Mouse (Mus musculus): ENCODE measurements at regions not wholly inside any gene's neighbourhood (a gene's known extent, or its start where the extent isn't known, plus 50 kb on each side); places are given as distances from the start of the nearest gene placed in this dataset.

DNA sequence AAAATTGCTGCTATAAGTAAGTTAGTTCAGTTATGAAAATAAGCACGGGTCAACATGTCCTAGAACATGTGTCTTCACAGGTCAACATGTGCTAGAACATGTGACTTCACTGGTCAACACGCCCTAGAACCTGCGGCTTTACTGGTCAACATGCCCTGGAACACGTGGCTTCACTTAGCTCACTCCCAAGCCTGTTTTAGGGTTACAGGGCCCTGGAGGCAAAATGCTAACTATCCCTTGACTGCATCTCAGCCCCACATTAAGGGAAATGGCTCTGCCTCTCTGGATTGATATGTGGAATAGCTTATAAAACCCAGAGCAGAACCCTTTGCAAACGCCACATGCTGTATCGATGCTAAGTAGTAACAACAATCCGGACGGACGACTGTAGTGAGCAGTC lies 67.8 kb downstream of the Nkx6-1 start:
- Histone ChIP-seq H3K36me3 (no peaks in the 10 kb centered on the region), H3K27ac (no peak overlapping the region), H3K4me1 (replicated peaks) (peaks cover 2% of the 10 kb centered on the region), H3K27me3 (ENCODE audit: insufficient read depth, poor library complexity, severe bottlenecking) (peaks cover 31% of the 10 kb centered on the region), H3K4me3 (no peak overlapping the region), H3K9me3 (no peaks in the 10 kb centered on the region)
- no peak for DNase-seq (ENCODE audit: low spot score)
- WGBS: 91% methylated on average over 9 of the region's 9 CpGs

DNA sequence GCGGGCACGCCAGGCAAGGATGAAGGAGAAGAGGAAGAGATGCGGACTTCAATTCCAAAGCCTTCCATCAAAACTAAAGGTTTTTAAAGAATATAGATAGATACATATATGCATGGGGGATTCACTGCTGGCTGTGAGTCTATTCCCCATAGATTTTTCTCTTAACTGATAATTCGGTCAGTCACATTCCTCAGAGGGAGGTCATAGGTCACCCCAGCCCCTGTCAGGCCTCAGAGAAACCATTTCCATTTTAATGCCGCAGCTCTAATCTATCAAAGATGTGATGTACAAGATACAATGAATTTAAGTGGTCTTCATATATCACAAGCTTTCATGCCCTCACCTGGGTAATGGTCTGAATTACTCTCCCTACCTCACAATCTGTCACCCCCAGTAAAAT lies 73.6 kb downstream of the Nkx6-1 start:
- DNase-seq (ENCODE audit: low spot score): peak; percentile 5
- no peaks in the 10 kb centered on the region for H3K9me3 ChIP-seq
- no peak overlapping the region for H3K4me3 ChIP-seq
- H3K27me3 ChIP-seq (ENCODE audit: insufficient read depth, poor library complexity, severe bottlenecking): peaks cover 44% of the 10 kb centered on the region
- 66% methylated on average over 5 of the region's 5 CpGs for WGBS
- H3K36me3 ChIP-seq: no peaks in the 10 kb centered on the region
- no peak overlapping the region for H3K27ac ChIP-seq
- peaks cover 26% of the 10 kb centered on the region for H3K4me1 ChIP-seq (replicated peaks)

DNA sequence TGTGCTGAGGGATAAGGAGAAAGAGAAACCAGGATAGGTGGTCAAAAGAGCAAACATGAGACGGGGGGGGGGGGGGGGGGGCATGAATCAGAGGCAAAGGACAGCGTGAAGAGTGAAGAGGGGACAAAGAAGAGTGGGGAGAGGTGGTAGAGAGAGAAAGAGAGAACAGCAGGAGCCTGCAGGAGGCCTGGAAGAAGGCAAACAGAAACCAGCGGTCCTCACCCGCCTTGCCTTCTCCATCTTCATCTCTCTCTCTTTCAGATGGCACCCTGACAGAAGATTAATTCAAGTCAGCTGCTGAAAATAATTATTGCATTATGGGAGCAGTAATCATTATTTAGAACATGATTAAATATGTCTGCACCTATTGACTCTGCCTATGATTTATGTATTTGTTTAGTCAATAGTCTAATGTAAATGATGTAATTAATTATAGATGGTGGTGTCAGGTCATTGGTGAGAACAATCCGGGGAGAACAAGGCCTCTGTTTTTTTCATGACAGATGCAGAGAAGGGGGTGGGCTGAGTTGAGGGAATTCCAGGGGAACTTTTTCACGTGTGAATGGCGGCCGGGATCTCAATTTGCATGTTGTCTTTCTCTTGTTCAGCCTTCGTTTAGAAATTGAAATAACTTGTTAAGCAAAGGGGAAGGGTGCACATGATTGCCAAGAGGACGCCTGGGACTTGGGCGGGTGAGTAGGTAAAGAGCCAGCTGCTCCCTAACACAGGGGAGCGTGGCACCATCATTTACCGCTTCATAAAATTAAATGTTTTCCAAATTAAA lies 74.3 kb downstream of the Nkx6-1 start:
- H3K27ac ChIP-seq: peak overlapping the region; percentile 56; the same call in 1 of the 2 replicates
- no peaks in the 10 kb centered on the region for H3K9me3 ChIP-seq
- H3K4me3 ChIP-seq: no peak overlapping the region
- peaks cover 26% of the 10 kb centered on the region for H3K4me1 ChIP-seq (replicated peaks)
- peaks cover 44% of the 10 kb centered on the region for H3K27me3 ChIP-seq (ENCODE audit: insufficient read depth, poor library complexity, severe bottlenecking)
- no peaks in the 10 kb centered on the region for H3K36me3 ChIP-seq
- peak; percentile 24 for DNase-seq (ENCODE audit: low spot score)
- 36% methylated on average over 13 of the region's 13 CpGs for WGBS

DNA sequence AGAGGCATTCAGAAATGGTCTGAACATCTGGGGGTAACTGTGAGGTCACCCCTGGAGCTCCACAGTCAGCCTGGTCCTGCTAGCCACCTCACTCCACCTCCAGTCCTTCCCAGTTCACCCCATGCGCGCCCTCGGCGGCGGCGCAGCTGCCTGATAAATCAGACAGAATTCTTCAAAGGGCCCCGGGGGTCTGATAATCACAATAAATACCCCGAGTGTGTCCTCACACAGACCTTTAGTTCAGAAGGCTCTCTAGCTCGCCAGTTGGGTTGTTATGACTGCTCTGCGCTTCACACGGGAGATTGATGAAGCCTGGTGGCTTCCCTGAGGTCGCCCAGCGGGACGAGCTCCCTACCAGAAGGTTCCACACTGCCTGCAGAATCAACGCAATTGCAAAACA lies 91.8 kb downstream of the Nkx6-1 start:
- no peaks in the 10 kb centered on the region for H3K4me1 ChIP-seq (replicated peaks)
- WGBS: 74% methylated on average over 15 of the region's 15 CpGs
- no peak overlapping the region for H3K4me3 ChIP-seq
- H3K9me3 ChIP-seq: no peaks in the 10 kb centered on the region
- H3K27ac ChIP-seq: no peak overlapping the region
- H3K36me3 ChIP-seq: no peaks in the 10 kb centered on the region
- no peak for DNase-seq (ENCODE audit: low spot score)
- peaks cover 61% of the 10 kb centered on the region for H3K27me3 ChIP-seq (ENCODE audit: insufficient read depth, poor library complexity, severe bottlenecking)

DNA sequence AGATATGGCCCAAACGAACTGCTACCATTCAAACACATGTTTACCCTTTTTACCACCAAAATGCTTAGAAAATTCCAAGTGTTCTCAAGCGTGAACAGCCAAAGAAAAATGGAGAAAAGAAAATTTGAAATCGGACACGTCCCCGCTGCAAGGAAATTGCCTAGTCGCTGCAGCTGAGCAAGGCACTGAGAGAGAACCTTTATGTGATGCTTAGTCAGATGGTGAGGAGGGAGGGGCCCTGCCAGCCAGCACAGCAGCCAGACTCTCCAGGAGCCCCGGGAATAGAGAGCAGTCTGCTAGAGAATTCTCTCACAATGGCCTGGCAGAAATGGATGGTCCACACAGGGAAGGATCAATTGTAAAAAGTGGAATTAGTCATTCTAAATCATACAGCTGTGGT lies 99.0 kb downstream of the Nkx6-1 start:
- H3K9me3 ChIP-seq: no peaks in the 10 kb centered on the region
- H3K36me3 ChIP-seq: no peaks in the 10 kb centered on the region
- no peak overlapping the region for H3K4me3 ChIP-seq
- peaks cover 58% of the 10 kb centered on the region for H3K27me3 ChIP-seq (ENCODE audit: insufficient read depth, poor library complexity, severe bottlenecking)
- WGBS: 24% methylated on average over 7 of the region's 7 CpGs
- no peak overlapping the region for H3K27ac ChIP-seq
- H3K4me1 ChIP-seq (replicated peaks): no peaks in the 10 kb centered on the region
- peak; percentile 27 for DNase-seq (ENCODE audit: low spot score)

DNA sequence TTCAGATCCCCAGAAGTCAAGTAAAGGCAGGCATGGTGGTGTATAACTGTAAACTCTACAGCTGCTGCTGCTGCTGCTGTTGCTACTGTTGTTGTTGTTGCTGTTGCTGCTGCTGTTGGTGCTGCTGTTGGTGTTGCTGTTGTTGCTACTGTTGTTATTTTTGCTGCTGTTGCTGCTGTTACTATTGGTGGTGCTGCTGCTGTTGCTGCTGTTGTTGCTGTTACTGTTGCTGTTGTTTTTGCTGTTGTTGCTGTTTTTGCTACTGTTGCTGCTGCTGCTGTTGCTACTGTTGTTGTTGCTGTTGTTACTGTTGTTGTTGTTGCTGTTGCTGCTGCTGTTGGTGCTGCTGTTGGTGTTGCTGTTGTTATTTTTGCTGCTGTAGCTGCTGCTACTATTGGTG lies 104.4 kb downstream of the Nkx6-1 start:
- H3K4me3 ChIP-seq: no peak overlapping the region
- no peaks in the 10 kb centered on the region for H3K4me1 ChIP-seq (replicated peaks)
- H3K27ac ChIP-seq: no peak overlapping the region
- no peaks in the 10 kb centered on the region for H3K9me3 ChIP-seq
- H3K36me3 ChIP-seq: no peaks in the 10 kb centered on the region
- peaks cover 38% of the 10 kb centered on the region for H3K27me3 ChIP-seq (ENCODE audit: insufficient read depth, poor library complexity, severe bottlenecking)
- DNase-seq (ENCODE audit: low spot score): no peak

DNA sequence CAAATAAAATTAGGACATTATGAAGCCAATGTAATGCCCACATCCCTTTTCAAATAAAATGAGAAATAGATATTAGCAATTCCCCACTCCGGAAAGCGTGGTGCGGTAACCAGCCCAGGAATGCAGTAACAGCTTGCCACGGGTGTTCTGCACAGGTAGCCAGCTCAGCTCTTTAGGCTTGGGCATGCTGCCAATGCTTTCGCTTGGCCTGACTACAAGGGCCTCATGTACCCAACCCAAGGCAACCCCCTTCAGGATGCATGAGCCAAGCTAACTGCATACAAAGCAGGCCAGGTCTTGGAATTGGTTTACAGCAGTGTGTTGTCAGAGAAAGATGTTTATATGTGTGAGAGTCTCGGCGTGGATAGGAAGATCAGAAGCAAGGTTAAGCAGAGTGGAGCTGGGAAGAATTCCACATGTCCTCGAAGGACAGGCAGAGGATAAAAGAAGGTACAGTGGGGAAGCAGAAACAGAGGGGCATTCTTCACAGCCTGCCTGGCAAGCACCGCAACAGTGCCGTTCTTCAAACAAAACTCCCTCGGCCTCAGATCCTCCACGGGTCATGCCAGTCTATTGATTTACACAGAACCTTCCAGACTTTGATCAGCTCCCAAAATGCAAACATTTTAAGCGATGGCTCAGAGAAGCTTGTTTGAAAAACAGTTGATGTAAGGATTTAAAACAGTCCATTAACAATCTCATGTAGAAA lies 106.4 kb downstream of the Nkx6-1 start:
- DNase-seq (ENCODE audit: low spot score): no peak
- WGBS: 82% methylated on average over 13 of the region's 13 CpGs
- Histone ChIP-seq H3K9me3 (no peaks in the 10 kb centered on the region), H3K4me1 (replicated peaks) (no peaks in the 10 kb centered on the region), H3K36me3 (no peaks in the 10 kb centered on the region), H3K27me3 (ENCODE audit: insufficient read depth, poor library complexity, severe bottlenecking) (peaks cover 25% of the 10 kb centered on the region), H3K27ac (no peak overlapping the region), H3K4me3 (no peak overlapping the region)

DNA sequence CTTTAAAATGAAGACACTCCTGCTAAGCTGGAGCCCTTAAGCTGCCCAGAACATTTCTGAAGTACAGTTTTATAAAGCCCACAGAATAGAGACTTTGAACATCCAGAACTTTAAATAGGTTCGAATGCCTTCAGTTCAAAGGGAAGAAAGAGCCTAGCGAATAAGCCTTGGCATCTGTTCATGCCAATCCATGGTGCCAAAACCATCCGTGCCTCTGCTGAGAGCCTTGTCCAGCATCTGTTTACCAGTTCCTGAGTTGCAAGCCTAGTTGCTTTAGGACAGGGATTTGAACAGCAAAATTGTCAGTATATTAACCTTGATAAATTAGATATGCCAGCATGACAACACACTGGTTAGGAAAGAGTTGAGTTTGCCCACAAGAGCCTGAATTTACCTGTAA lies 107.6 kb downstream of the Nkx6-1 start:
- Histone ChIP-seq H3K27me3 (ENCODE audit: insufficient read depth, poor library complexity, severe bottlenecking) (peaks cover 33% of the 10 kb centered on the region), H3K4me1 (replicated peaks) (no peaks in the 10 kb centered on the region), H3K27ac (no peak overlapping the region), H3K36me3 (no peaks in the 10 kb centered on the region), H3K9me3 (no peaks in the 10 kb centered on the region), H3K4me3 (no peak overlapping the region)
- 92% methylated on average over 3 of the region's 3 CpGs for WGBS
- no peak for DNase-seq (ENCODE audit: low spot score)

DNA sequence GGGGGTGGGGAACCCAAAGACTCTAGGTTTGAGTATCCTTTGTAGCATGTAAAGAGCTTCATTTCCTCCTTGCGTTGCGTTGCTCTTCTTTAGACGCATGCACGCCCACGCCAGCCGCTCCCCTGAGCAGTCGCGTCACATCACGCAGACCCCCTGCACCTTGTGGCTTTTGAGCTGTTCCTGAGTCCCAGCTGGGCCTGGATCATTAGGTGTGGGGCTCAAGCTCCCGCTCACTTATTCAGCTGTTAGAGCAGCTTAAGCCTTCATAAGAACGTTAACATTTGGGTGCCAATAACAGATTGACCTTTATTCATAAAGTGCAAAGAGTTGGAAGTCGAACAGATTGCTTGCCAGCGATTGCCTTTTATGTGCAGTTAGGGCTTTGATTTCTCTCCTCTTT lies 121.5 kb downstream of the Nkx6-1 start:
- 13% methylated on average over 13 of the region's 13 CpGs for WGBS
- DNase-seq (ENCODE audit: low spot score): no peak

DNA sequence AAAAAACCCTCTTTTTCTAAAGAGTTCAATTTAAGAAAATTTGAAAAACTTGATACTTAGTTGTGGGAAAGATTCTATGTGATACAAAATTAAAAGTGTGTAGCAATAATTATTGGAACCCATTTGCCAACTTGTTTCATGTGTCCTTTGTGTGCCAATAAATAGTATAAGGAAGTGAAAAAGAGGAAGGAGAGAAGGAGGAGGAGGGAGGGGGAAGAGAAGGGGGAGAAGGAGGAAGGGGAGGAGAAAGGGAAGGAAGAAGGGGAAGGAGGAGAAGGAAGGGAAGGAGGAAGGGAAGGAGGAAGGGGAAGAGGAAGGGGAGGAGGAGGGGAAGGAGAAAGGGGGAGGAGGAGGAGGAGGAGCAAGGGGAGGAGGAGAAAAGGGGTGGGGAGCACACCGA lies 125.0 kb downstream of the Nkx6-1 start:
- no peak for DNase-seq (ENCODE audit: low spot score)
- no peaks in the 10 kb centered on the region for H3K9me3 ChIP-seq
- no peak overlapping the region for H3K27ac ChIP-seq
- no peaks in the 10 kb centered on the region for H3K36me3 ChIP-seq
- H3K4me3 ChIP-seq: no peak overlapping the region
- H3K27me3 ChIP-seq (ENCODE audit: insufficient read depth, poor library complexity, severe bottlenecking): peaks cover 98% of the 10 kb centered on the region
- H3K4me1 ChIP-seq (replicated peaks): peaks cover 39% of the 10 kb centered on the region
- WGBS: 48% methylated on average over 1 of the region's 1 CpGs

More for the DNA sequence above, 121.5 kb downstream of the Nkx6-1 start:
- H3K27ac ChIP-seq: no peak overlapping the region
- peaks cover 28% of the 10 kb centered on the region for H3K4me1 ChIP-seq (replicated peaks)
- no peaks in the 10 kb centered on the region for H3K36me3 ChIP-seq
- H3K27me3 ChIP-seq (ENCODE audit: insufficient read depth, poor library complexity, severe bottlenecking): peaks cover 97% of the 10 kb centered on the region
- H3K4me3 ChIP-seq: no peak overlapping the region
- no peaks in the 10 kb centered on the region for H3K9me3 ChIP-seq

DNA sequence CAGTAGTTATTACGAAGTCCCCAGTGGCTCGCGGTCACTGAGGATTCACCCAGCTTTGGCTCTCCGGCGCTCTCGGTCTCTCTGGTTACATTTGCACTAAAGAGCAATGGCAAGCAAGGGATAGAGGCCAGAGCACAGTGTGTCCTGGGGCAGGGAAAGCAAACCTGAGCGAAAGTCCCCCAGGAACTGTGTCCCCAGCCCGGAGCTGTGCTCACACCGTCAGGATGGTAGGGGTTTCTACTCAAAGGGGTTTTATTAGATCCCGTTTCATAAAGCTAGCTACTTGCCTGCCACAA lies 125.6 kb downstream of the Nkx6-1 start:
- H3K4me1 ChIP-seq (replicated peaks): peaks cover 39% of the 10 kb centered on the region
- WGBS: 7% methylated on average over 10 of the region's 10 CpGs
- H3K27ac ChIP-seq: peak overlapping the region; percentile 64; the same call in 1 of the 2 replicates
- DNase-seq (ENCODE audit: low spot score): no peak
- no peaks in the 10 kb centered on the region for H3K36me3 ChIP-seq
- peaks cover 98% of the 10 kb centered on the region for H3K27me3 ChIP-seq (ENCODE audit: insufficient read depth, poor library complexity, severe bottlenecking)
- H3K4me3 ChIP-seq: peak overlapping the region; percentile 29
- H3K9me3 ChIP-seq: no peaks in the 10 kb centered on the region

DNA sequence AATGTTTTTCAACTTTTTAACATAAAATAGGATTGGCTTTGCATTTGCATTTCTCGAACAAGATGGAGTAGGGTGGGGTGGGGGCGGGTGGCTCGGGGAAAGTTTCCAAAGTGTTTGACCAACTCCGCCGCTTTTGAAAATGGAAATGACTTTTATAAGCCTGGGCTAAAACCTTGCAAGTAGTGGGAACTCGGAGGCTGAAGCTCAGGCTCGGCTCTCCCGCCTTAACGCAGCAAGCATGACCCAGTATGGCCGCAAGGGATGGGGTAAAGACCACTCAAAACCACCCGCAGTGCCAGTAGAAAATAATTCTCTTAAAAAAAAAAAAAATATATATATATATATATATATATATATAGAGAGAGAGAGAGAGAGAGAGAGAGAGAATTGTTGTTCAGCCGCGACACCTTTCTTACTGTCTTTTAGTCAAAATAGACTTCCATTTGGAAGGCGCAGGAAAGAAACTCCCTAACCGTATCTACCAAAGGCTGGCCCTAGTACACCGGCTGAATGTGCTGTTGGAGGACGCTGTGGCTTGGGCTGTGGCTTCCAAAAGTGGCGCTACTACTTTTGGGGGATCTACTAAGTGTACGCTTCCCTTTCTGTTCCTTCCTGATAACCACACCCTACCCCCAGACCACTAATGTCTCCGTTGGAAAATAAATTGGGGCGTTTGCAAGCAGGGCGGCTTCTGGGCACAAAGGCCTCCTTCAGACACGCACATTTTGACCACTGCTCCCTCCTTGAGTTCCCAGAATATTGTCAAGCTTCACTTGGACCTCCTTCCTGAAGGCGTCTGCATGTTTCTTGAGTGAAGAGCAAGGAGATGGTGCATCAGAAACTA lies 126.2 kb downstream of the Nkx6-1 start:
- DNase-seq (ENCODE audit: low spot score): peak; percentile 37
- H3K4me3 ChIP-seq: peak overlapping the region; percentile 35
- H3K4me1 ChIP-seq (replicated peaks): peaks cover 34% of the 10 kb centered on the region
- WGBS: 3% methylated on average over 24 of the region's 24 CpGs
- peaks cover 98% of the 10 kb centered on the region for H3K27me3 ChIP-seq (ENCODE audit: insufficient read depth, poor library complexity, severe bottlenecking)
- peak overlapping the region; percentile 64 for H3K27ac ChIP-seq
- no peaks in the 10 kb centered on the region for H3K36me3 ChIP-seq
- H3K9me3 ChIP-seq: no peaks in the 10 kb centered on the region
